Mouse (Mus musculus) kidney, postnatal 0 days (tissue): ENCODE results near the gene Rsph10b. TPM values are rescaled to one million over a fixed set of nuclear protein-coding genes. Genes with fewer than 3 reads are reported as not detected.
A peak's percentile ranks its signal among the peaks of the same experiment; 100 is the strongest.

Experiments used
- ATAC-seq: fragments of 200-750 bp; cut with Nextera tagmentation; replicated peaks from 2 replicates; pipeline ENCODE4 v1.8.0; 2017; ENCODE audit warnings: low read depth, moderate number of reproducible peaks, moderate TSS enrichment, moderate library complexity; ENCODE audit not compliant: low FRiP score
- DNase-seq: peaks from one replicate; pipeline ENCODE4 v3.0.0-alpha.2; 2016; ENCODE audit warnings: low spot score
- H3K27ac ChIP-seq: fragments of 300-500 bp; sonication (generic); 2 replicates; pipeline ENCODE4 v1.5.1; 2014; ENCODE audit warnings: mild to moderate bottlenecking
- H3K27me3 ChIP-seq: fragments of 300-500 bp; sonication (generic); 2 replicates; pipeline ENCODE4 v1.6.1; 2014; ENCODE audit warnings: low read length, mixed read lengths; ENCODE audit not compliant: insufficient read depth
- H3K36me3 ChIP-seq: fragments of 300-500 bp; sonication (generic); 2 replicates; pipeline ENCODE4 v1.6.1; 2014; ENCODE audit warnings: low read length, mixed read lengths; ENCODE audit not compliant: insufficient read depth
- H3K4me1 ChIP-seq: fragments of 300-500 bp; sonication (generic); replicated peaks from 2 replicates; pipeline ENCODE4 v1.6.1; 2014; ENCODE audit warnings: antibody characterized with exemption, low read length, mixed read lengths; ENCODE audit not compliant: insufficient read depth
- H3K4me2 ChIP-seq: fragments of 300-500 bp; sonication (generic); 2 replicates; pipeline ENCODE4 v1.6.1; 2014; ENCODE audit warnings: mild to moderate bottlenecking, low read length, moderate library complexity, mixed read lengths
- H3K4me3 ChIP-seq: fragments of 300-500 bp; sonication (generic); replicated peaks from 2 replicates; pipeline ENCODE4 v1.5.1; 2014; ENCODE audit warnings: low read depth, low read length
- H3K9ac ChIP-seq: fragments of 300-500 bp; sonication (generic); 2 replicates; pipeline ENCODE4 v1.6.1; 2014; ENCODE audit warnings: low read depth, low read length
- H3K9me3 ChIP-seq: fragments of 300-500 bp; sonication (generic); replicated peaks from 2 replicates; pipeline ENCODE4 v1.6.1; 2016; ENCODE audit warnings: low read length, inconsistent platforms, mixed read lengths
- CTCF ChIP-seq: IDR thresholded peaks from 2 replicates; pipeline ENCODE4 v1.5.1; 2016; ENCODE audit warnings: antibody characterized with exemption, low read depth, mild to moderate bottlenecking, moderate library complexity
- WGBS: fragments of 180-500 bp; shearing (Covaris S2); extraction: QIAGEN DNeasy Blood & Tissue Kit; methylation state at CpG from one replicate; pipeline ENCODE4 v1.1.7; 2014; 5-methylcytosine and 5-hydroxymethylcytosine counted together
- polyA plus RNA-seq: library from polyadenylated mRNA; unstranded; fragments of >200 nt; fragmentation: Nextera tagmentation; extraction: Ambion mirVana; gene quantifications from 2 replicates; pipeline ENCODE4 v1.2.1, GENCODE M21; 2015

The Rsph10b gene
- 1.7 and 1.8 TPM in 2 replicates for polyA plus RNA-seq

GRCm38 (mm10) chr5:143932831-143933230, at the start of gene Rsph10b:
Gene Rsph10b (plus strand): TSS chr5:143933035.
- no peak within 1 kb of the TSS for H3K9ac ChIP-seq
- H3K36me3 ChIP-seq: peaks cover 28% of the 10 kb centered on the region
- DNase-seq (peak; percentile 47), ATAC-seq (no peak)
- H3K4me1 ChIP-seq: no peaks in the 10 kb centered on the region
- no peak within 1 kb of the TSS for H3K4me2 ChIP-seq
- TF ChIP-seq CTCF: no peak
- H3K27me3 ChIP-seq: no peaks in the 10 kb centered on the region
- 19% methylated on average over 8 of the region's 8 CpGs for WGBS
- no peak within 1 kb of the TSS for H3K27ac ChIP-seq
- H3K9me3 ChIP-seq: no peaks in the 10 kb centered on the region
- no peak within 1 kb of the TSS for H3K4me3 ChIP-seq

- Histone ChIP-seq H3K9ac (no peak overlapping the region), H3K4me1 (no peaks in the 10 kb centered on the region), H3K27ac (no peak overlapping the region), H3K9me3 (no peaks in the 10 kb centered on the region), H3K4me2 (no peak overlapping the region), H3K36me3 (peaks cover 70% of the 10 kb centered on the region), H3K4me3 (no peak overlapping the region), H3K27me3 (no peaks in the 10 kb centered on the region)
- no peak for ATAC-seq
- DNase-seq: no peak
- 97% methylated on average over 3 of the region's 3 CpGs for WGBS
- no peak for TF ChIP-seq CTCF
Measured at GRCm38 (mm10) chr5:143885274-143885673, 47.6 kb upstream of the Rsph10b start.

DNA sequence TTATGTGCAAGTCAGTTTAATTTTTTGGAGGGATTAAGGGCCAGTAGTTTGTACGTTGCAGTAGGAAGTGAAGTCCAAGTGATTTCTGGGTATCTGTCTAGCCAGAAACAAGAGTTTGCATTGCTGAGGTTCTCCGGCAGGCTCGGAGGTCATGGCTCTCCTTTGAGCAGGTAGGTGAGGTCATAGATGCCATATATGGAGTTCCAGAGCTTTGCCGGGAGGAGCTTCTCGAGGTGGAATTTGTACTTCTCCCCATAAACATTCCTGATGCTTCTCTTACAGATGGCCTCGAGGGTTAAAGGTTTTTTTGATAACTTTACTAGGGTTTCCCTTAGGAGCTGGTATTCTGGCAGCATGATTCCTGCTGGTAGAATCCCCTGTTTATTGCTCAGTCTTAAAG, 42.1 kb upstream of the Rsph10b start:
- Histone ChIP-seq H3K4me3 (no peak overlapping the region), H3K4me2 (no peak overlapping the region), H3K4me1 (no peaks in the 10 kb centered on the region), H3K9ac (no peak overlapping the region), H3K27me3 (no peaks in the 10 kb centered on the region), H3K36me3 (peaks cover 51% of the 10 kb centered on the region), H3K27ac (no peak overlapping the region), H3K9me3 (no peaks in the 10 kb centered on the region)
- 73% methylated on average over 6 of the region's 6 CpGs for WGBS
- TF ChIP-seq CTCF: no peak
- ATAC-seq (no peak), DNase-seq (no peak)

GRCm38 (mm10) chr5:143892255-143892886, 40.5 kb upstream of the Rsph10b start:
- ATAC-seq (no peak), DNase-seq (no peak)
- Histone ChIP-seq H3K9ac (no peak overlapping the region), H3K36me3 (peaks cover 40% of the 10 kb centered on the region), H3K27me3 (no peaks in the 10 kb centered on the region), H3K4me3 (no peak overlapping the region), H3K9me3 (no peaks in the 10 kb centered on the region), H3K27ac (no peak overlapping the region), H3K4me1 (no peaks in the 10 kb centered on the region), H3K4me2 (no peak overlapping the region)
- peak; percentile 48; the same call in 1 of the 2 replicates for TF ChIP-seq CTCF
- WGBS: 76% methylated on average over 9 of the region's 9 CpGs

DNA sequence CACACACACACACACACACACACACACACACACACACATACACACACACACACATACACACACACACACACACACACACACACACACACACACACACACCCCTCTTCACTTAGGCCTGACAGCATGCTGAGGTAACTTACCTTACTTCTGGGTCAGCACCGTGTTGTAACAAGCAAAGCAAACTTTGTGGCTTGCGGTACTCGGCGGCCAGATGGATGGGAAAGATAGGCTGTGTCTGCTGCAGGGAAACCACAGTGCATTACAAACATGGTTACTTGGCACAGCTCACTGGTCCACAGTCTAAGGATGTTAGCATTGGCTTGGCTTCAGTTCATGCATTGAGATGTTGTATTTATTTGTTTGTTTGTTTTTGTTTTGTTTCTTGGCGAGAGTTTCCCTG, 39.4 kb upstream of the Rsph10b start:
- Histone ChIP-seq H3K27ac (no peak overlapping the region), H3K4me3 (no peak overlapping the region), H3K9ac (no peak overlapping the region), H3K36me3 (peaks cover 44% of the 10 kb centered on the region), H3K4me1 (no peaks in the 10 kb centered on the region), H3K9me3 (no peaks in the 10 kb centered on the region), H3K27me3 (no peaks in the 10 kb centered on the region), H3K4me2 (no peak overlapping the region)
- ATAC-seq: no peak
- no peak for DNase-seq
- 53% methylated on average over 5 of the region's 5 CpGs for WGBS
- no peak for TF ChIP-seq CTCF

GRCm38 (mm10) chr5:143897635-143898330, 35.1 kb upstream of the Rsph10b start, which contains the start of gene Ankrd61:
Gene Ankrd61 (minus strand): TSS chr5:143897685.
- Histone ChIP-seq H3K27me3 (no peaks in the 10 kb centered on the region), H3K36me3 (peaks cover 46% of the 10 kb centered on the region), H3K4me2 (no peak within 1 kb of the TSS), H3K27ac (no peak within 1 kb of the TSS), H3K4me3 (no peak within 1 kb of the TSS), H3K9ac (no peak within 1 kb of the TSS), H3K4me1 (no peaks in the 10 kb centered on the region), H3K9me3 (no peaks in the 10 kb centered on the region)
- no peak for DNase-seq
- ATAC-seq: no peak
- no peak for TF ChIP-seq CTCF
- WGBS: 84% methylated on average over 14 of the region's 14 CpGs
